Mouse (Mus musculus) midbrain, embryonic 11.5 days (tissue): ENCODE data around the gene Pard3. TPM values are rescaled to one million over a fixed set of nuclear protein-coding genes. Genes with fewer than 3 reads are reported as not detected.

Source experiments
- ATAC-seq: fragments of 200-750 bp; cut with Nextera tagmentation; 2 replicates; pipeline ENCODE4 v1.8.0; 2017; ENCODE audit warnings: moderate TSS enrichment, moderate library complexity; ENCODE audit not compliant: low FRiP score
- DNase-seq: peaks from one replicate; pipeline ENCODE4 v3.0.0; 2015; ENCODE audit warnings: low spot score; ENCODE audit errors: missing footprints
- H3K27ac ChIP-seq: fragments of 300-500 bp; sonication (generic); 2 replicates; pipeline ENCODE4 v1.5.1; 2014; ENCODE audit warnings: low read depth, low read length
- H3K27me3 ChIP-seq: fragments of 300-500 bp; sonication (generic); 2 replicates; pipeline ENCODE4 v1.6.1; 2014; ENCODE audit warnings: mild to moderate bottlenecking, low read length, moderate library complexity, mixed read lengths; ENCODE audit not compliant: control insufficient read depth, insufficient read depth
- H3K36me3 ChIP-seq: fragments of 300-500 bp; sonication (generic); 2 replicates; pipeline ENCODE4 v1.6.1; 2014; ENCODE audit warnings: mild to moderate bottlenecking, low read length, moderate library complexity, mixed read lengths; ENCODE audit not compliant: control insufficient read depth, insufficient read depth
- H3K4me1 ChIP-seq: fragments of 300-500 bp; sonication (generic); 2 replicates; pipeline ENCODE4 v1.6.1; 2014; ENCODE audit warnings: low read length; ENCODE audit not compliant: control insufficient read depth, insufficient read depth
- H3K4me2 ChIP-seq: fragments of 300-500 bp; sonication (generic); 2 replicates; pipeline ENCODE4 v1.6.1; 2014; ENCODE audit warnings: mild to moderate bottlenecking, moderate library complexity
- H3K4me3 ChIP-seq: fragments of 300-500 bp; sonication (generic); 2 replicates; pipeline ENCODE4 v1.5.1; 2014; ENCODE audit warnings: low read depth, low read length
- H3K9ac ChIP-seq: fragments of 300-500 bp; sonication (generic); 2 replicates; pipeline ENCODE4 v1.6.1; 2014; ENCODE audit warnings: low read length
- H3K9me3 ChIP-seq: fragments of 300-500 bp; sonication (generic); 2 replicates; pipeline ENCODE4 v1.6.1; 2016; ENCODE audit warnings: low read length; ENCODE audit not compliant: control insufficient read depth
- WGBS: fragments of 180-500 bp; shearing (Covaris S2); extraction: QIAGEN DNeasy Blood & Tissue Kit; methylation state at CpG from one replicate; pipeline ENCODE4 v1.1.7; 2014; 5-methylcytosine and 5-hydroxymethylcytosine counted together
- polyA plus RNA-seq: library from polyadenylated mRNA; unstranded; fragments of >200 nt; fragmentation: Nextera tagmentation; extraction: Ambion mirVana; gene quantifications from 2 replicates; pipeline ENCODE4 v1.2.1, GENCODE M21; 2014

Gene Pard3
- polyA plus RNA-seq, 1 experiment from 2014 or later, result 30.4 TPM

DNA sequence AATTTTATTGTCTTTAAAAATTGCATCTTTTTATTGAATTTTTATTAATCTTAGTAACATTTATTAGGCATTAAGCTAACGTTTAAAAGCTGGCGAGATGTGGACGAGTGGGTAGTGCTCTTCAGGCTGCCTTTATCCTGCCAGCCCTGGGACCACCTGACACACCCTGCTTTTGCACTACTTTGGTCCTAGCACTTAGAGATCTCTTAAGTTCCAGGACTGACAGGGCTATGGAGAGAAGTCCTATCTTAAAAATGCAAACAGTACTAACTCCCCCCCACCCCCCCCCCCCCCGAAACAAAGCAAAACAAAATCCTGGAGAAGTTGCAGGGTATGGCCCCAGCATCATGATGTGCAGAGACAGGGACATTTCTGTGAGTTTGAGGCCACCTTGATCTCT, 331.8 kb downstream of the Pard3 start:
- no peaks in the 10 kb centered on the region for H3K27me3 ChIP-seq
- no peaks in the 10 kb centered on the region for H3K9me3 ChIP-seq
- no peak overlapping the region for H3K27ac ChIP-seq
- DNase-seq (no peak), ATAC-seq (peak; percentile 55; the same call in 1 of the 2 replicates)
- no peak overlapping the region for H3K9ac ChIP-seq
- no peaks in the 10 kb centered on the region for H3K4me1 ChIP-seq
- WGBS, result 74% methylated on average over 4 of the region's 4 CpGs
- no peak overlapping the region for H3K4me3 ChIP-seq
- no peak overlapping the region for H3K4me2 ChIP-seq
- H3K36me3 ChIP-seq, result peaks cover 8% of the 10 kb centered on the region; the same call in 1 of the 2 replicates

- peak; percentile 59; the same call in 1 of the 2 replicates for ATAC-seq
Measured at GRCm38 (mm10) chr8:127405815-127406214, 342.1 kb downstream of the Pard3 start.

GRCm38 (mm10) chr8:127410606-127411005, 346.9 kb downstream of the Pard3 start:
- no peaks in the 10 kb centered on the region; the same call in 1 of the 2 replicates for H3K4me1 ChIP-seq
- H3K9me3 ChIP-seq, result no peaks in the 10 kb centered on the region
- DNase-seq, result no peak
- H3K4me3 ChIP-seq, result no peak overlapping the region
- no peaks in the 10 kb centered on the region for H3K36me3 ChIP-seq
- H3K4me2 ChIP-seq, result no peak overlapping the region
- H3K9ac ChIP-seq, result no peak overlapping the region
- 88% methylated on average over 12 of the region's 12 CpGs for WGBS
- no peaks in the 10 kb centered on the region for H3K27me3 ChIP-seq
- no peak overlapping the region for H3K27ac ChIP-seq
- ATAC-seq, result 0 out of 2 replicates have a peak, but pooled peaks have one; percentile 40

More at GRCm38 (mm10) chr8:127405815-127406214, 342.1 kb downstream of the Pard3 start:
- no peaks in the 10 kb centered on the region for H3K9me3 ChIP-seq
- H3K4me2 ChIP-seq, result no peak overlapping the region
- no peaks in the 10 kb centered on the region for H3K27me3 ChIP-seq
- no peak overlapping the region for H3K4me3 ChIP-seq
- H3K27ac ChIP-seq, result no peak overlapping the region
- no peaks in the 10 kb centered on the region; the same call in 1 of the 2 replicates for H3K4me1 ChIP-seq
- no peak overlapping the region for H3K9ac ChIP-seq
- no peaks in the 10 kb centered on the region for H3K36me3 ChIP-seq
- no peak for DNase-seq

GRCm38 (mm10) chr8:127411190-127411848, 347.6 kb downstream of the Pard3 start:
- no peaks in the 10 kb centered on the region for H3K27me3 ChIP-seq
- WGBS, result 92% methylated on average over 4 of the region's 4 CpGs
- H3K36me3 ChIP-seq, result no peaks in the 10 kb centered on the region
- DNase-seq (no peak), ATAC-seq (no peak)
- H3K27ac ChIP-seq, result no peak overlapping the region
- H3K9ac ChIP-seq, result no peak overlapping the region
- no peaks in the 10 kb centered on the region for H3K4me1 ChIP-seq
- H3K4me2 ChIP-seq, result no peak overlapping the region
- H3K4me3 ChIP-seq, result no peak overlapping the region
- no peaks in the 10 kb centered on the region for H3K9me3 ChIP-seq

- Histone ChIP-seq H3K27ac (no peak overlapping the region), H3K9me3 (no peaks in the 10 kb centered on the region), H3K4me2 (no peak overlapping the region), H3K9ac (no peak overlapping the region), H3K4me3 (no peak overlapping the region), H3K27me3 (no peaks in the 10 kb centered on the region), H3K4me1 (no peaks in the 10 kb centered on the region), H3K36me3 (no peaks in the 10 kb centered on the region)
- no peak for ATAC-seq
- 56% methylated on average over 7 of the region's 7 CpGs for WGBS
- DNase-seq, result no peak
Measured at GRCm38 (mm10) chr8:127423021-127423420, 359.3 kb downstream of the Pard3 start.

DNA sequence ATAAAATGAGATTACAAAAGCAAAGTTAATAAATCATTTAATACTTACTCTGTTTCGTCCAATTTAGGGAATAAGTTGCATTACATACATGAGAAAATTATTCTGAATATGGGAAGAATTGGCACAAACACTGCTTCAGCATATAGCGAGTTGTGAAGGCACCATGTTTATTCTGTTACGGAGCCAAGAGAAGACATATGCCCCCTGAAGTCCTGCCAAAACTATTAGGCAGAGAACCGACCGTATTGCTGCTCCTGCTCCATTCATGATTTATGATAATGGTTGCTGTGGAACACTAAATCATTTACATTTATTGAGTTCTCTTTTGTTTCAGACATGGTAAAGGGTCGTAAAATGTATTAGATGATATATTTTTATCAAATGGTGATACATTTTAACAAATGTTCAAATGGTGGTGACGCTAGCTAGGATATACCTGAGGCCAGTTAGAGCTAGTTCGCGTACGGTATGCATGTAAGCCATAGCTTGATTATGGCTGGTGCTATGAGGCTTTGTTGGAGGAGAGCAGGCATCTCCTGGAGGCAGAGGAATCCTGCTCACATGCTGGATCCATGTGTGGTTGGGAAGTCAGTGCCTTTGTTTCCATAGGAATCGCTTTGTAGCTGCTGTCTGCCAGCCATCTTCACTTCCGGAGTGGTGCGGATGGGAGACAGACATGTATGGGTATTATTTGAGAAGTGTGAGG, 360.7 kb downstream of the Pard3 start:
- H3K27ac ChIP-seq, result no peak overlapping the region
- ATAC-seq (no peak), DNase-seq (no peak)
- H3K4me1 ChIP-seq, result no peaks in the 10 kb centered on the region
- H3K27me3 ChIP-seq, result no peaks in the 10 kb centered on the region
- no peak overlapping the region for H3K4me2 ChIP-seq
- H3K9ac ChIP-seq, result no peak overlapping the region
- no peaks in the 10 kb centered on the region for H3K36me3 ChIP-seq
- 94% methylated on average over 13 of the region's 13 CpGs for WGBS
- H3K9me3 ChIP-seq, result no peaks in the 10 kb centered on the region
- no peak overlapping the region for H3K4me3 ChIP-seq

GRCm38 (mm10) chr8:127426857-127427256, 363.2 kb downstream of the Pard3 start:
- no peak for ATAC-seq
- 82% methylated on average over 5 of the region's 5 CpGs for WGBS

GRCm38 (mm10) chr8:127428004-127428403, 364.3 kb downstream of the Pard3 start:
- Histone ChIP-seq H3K4me2 (no peak overlapping the region), H3K27ac (no peak overlapping the region), H3K4me3 (no peak overlapping the region), H3K36me3 (no peaks in the 10 kb centered on the region), H3K9ac (no peak overlapping the region), H3K27me3 (no peaks in the 10 kb centered on the region), H3K9me3 (no peaks in the 10 kb centered on the region), H3K4me1 (no peaks in the 10 kb centered on the region)
- 91% methylated on average over 7 of the region's 7 CpGs for WGBS
- DNase-seq, result no peak
- no peak for ATAC-seq

More at GRCm38 (mm10) chr8:127426857-127427256, 363.2 kb downstream of the Pard3 start:
- H3K27ac ChIP-seq, result no peak overlapping the region
- no peaks in the 10 kb centered on the region for H3K27me3 ChIP-seq
- H3K4me3 ChIP-seq, result no peak overlapping the region
- no peak for DNase-seq
- no peak overlapping the region for H3K4me2 ChIP-seq
- no peaks in the 10 kb centered on the region for H3K4me1 ChIP-seq
- H3K36me3 ChIP-seq, result no peaks in the 10 kb centered on the region
- no peak overlapping the region for H3K9ac ChIP-seq
- H3K9me3 ChIP-seq, result no peaks in the 10 kb centered on the region

- no peak overlapping the region for H3K4me3 ChIP-seq
- no peaks in the 10 kb centered on the region for H3K27me3 ChIP-seq
- 89% methylated on average over 2 of the region's 2 CpGs for WGBS
- H3K4me1 ChIP-seq, result no peaks in the 10 kb centered on the region
- no peak for ATAC-seq
- H3K36me3 ChIP-seq, result no peaks in the 10 kb centered on the region
- H3K9me3 ChIP-seq, result no peaks in the 10 kb centered on the region
- H3K4me2 ChIP-seq, result no peak overlapping the region
- H3K27ac ChIP-seq, result no peak overlapping the region
- no peak for DNase-seq
- no peak overlapping the region for H3K9ac ChIP-seq
Measured at GRCm38 (mm10) chr8:127431236-127431635, 367.5 kb downstream of the Pard3 start.
